Mouse (Mus musculus) CH12F3 (cell line): ENCODE measurements around the gene Cmtr2.

Source experiments
- in situ Hi-C: fragments of 300-500 bp; cut with MboI; formaldehyde crosslinking; loops from 2 replicates; pipeline ENCODE4 v1.14.3; 2020; ENCODE audit warnings: low sequenced_read_pairs

Cmtr2 gene

DNA sequence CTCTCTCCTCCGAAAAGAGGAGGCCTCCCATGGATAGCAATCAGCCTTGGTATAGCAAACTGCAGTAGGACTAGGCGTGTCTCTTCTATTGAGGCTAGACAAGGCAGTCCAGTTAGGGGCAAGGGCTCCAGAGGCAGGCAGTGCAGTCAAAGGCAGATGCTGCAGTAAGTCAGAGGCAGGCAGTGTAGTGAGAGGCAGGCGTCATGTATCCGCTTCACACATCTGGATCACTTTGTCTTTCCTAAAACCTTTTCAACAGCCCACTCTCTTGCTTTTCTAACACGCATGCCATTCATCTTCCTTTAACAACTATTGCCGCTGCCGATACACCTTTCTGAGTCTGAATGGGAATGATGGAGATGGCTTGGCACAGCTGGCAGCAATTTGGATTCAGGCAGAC, at the start of gene Cmtr2:
Gene Cmtr2, plus strand, starts transcription at position 301 of the 400 bp plus-strand sequence.
- in situ Hi-C loops, result no loop called here

DNA sequence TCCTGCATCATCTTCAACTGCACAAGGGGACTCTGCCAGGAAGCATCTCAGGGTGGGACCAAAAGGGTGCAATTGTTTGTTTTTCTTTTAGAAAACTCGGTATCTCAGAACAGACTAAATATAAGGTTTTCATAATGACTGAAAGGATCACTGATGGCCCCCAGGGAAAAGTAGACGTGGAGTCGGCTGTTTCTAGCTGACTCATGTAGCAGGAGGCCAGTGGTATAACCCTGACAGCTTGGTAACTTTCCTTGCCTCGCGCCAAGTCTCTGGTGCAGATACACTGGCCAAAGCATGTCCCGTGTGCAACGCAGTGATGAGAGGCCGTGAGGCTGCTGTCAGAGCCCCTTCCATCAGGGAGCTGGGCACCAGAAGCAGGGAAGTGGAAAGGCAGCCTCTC, 49.2 kb upstream of the Cmtr2 start:
- in situ Hi-C loops, result no loop called here

DNA sequence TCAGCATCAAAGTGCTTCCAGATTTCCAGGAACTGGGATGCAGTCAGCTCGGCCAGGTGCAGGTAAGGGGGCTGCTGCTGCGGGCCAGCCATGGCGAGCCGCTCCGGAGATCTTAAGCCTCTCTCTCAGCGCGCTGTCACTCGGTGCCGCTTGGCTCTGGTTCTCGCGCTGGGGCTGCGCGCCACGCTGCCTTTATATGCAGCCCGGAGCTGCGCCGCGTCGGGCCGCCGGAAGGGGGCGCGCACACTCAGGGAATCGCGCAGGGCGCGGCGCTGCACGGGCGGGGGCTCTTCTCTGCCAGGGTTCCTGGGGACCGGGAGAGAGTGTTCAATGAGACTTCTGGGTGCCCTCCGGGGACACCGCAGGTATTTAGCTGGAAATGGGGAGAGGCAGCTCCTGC, 47.4 kb upstream of the Cmtr2 start, which contains the start of gene Calb2:
Gene Calb2, minus strand, starts transcription at position 165 of the 400 bp plus-strand sequence.
- in situ Hi-C loops, result no loop called here

DNA sequence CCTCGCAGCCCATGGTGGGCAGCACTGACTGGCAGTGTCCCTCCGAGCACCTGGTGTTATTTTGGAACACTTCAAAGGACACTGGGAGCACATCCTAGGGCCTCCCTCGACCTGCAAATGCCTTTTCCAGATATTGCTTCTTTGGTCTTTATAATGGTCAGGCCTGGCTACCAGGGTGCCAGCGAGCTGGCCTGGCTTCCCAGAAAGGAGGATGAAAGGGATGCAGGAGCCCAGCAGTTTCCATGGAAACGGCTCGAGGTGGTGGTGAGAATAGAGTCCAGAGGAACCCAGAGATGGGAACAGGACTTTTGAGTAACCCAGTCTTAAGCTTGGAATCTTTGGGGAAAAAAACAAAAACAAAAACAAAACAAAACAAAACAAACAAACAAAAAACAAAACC, 43.3 kb upstream of the Cmtr2 start:
- in situ Hi-C loops, result no loop called here

DNA sequence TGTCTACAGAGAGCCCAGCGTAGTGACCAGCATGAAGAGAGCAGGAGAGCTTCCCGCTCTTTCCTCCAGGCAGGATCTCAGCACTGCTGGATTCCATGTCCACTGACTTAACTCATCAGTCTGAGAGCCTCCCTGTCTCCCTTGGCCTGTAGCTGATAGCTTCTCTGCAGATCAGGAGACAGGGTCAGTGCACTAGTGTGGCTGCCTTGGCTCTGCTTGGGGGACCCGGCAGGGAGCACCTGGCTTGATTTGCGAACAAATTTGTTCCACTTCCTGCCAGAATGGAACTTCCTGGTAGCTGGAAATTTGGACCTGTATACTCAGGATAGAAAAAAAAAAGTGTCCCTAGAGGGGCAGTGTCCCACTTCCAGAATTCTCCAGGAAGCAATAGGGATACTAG, 40.6 kb upstream of the Cmtr2 start:
- in situ Hi-C loops, result no loop called here

DNA sequence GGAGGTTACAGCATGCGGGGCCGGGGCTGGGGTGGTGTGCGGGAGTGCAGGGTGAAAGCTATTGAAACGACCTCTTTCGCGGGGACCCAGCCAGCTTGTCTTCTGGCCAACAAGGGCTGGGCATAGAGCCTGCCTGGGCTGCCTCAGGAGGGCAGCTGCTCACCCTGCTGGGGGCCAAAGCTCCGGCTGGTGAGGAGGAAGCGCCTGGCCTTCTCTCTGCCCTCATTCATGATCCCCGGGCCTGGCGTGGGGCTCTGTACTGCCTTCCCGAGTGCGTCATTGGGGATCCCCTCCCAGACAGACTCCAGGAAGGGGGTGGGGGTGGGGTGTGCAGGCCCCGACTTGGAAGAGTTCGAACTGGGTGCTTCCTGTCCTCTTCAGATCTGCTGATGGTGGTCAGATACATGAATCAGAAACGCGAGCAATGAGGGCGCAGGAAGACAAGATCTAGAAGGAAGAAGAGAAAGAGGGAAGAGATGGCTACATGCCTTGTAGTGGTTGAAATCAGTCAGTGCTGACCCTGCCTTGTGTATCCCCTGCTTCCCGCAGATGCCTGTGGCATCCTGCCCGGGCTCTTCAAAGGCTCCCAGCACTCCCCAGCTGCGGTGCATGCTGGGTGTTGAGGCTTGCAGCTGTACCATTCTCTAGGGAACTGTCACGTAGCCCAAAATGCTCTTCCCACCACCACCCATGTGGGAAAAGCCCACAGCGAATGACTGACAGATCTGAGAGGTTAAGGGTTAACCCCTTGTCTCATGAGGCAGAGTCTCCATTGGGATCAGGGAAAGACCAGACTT, 37.9 kb upstream of the Cmtr2 start:
- in situ Hi-C loops, result no loop called here

DNA sequence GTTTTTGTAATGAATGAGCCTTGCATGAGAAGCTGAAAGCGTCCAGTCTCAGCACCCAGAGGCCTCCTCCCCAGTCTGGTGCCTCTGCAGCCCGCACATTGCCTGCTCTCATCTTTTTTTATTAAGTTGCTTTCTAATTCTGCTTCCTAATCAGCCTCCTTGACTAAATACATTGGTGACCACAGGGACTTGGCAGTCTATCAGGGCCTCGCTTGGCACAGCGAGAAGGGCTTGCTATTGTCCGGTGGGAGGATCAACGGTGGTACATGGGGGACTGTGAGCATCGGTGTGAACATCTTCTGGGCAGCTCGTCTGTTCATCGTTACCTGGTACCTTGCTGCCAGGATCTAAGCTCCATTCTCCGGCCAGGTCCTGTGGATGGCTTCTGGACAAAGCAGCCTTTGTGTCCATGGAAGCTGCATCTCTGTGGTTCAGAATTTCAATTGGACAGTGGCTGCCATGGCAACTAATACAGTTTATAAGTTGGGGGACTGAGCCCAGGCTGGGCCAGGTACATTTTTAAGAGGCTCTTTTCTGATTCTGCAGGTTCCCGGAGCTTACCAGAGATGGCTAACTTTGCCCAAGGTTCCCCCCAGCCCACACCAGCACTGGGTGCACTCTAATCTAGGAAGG, 32.6 kb upstream of the Cmtr2 start:
- in situ Hi-C loops, result no loop called here

DNA sequence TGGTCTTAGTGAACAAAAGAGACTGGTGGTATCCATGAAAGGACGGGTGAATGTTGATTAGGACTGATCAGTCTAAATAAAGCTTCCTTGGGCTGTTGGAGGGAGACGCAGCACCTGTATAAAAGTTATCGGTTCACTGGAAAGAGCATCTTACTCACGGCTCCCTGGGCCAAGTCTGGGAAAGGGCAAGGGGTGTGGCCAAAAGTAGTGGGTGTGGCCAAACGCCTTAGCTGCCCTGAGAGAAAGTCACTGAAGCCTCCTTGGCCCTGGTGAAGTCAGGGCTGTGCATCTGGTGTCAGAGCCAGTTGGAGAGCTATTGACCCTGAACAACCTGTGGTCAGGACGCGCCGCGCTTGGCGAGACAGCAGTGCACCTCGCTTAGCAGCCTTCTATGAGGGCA, 31.7 kb upstream of the Cmtr2 start:
- in situ Hi-C loops, result no loop called here

DNA sequence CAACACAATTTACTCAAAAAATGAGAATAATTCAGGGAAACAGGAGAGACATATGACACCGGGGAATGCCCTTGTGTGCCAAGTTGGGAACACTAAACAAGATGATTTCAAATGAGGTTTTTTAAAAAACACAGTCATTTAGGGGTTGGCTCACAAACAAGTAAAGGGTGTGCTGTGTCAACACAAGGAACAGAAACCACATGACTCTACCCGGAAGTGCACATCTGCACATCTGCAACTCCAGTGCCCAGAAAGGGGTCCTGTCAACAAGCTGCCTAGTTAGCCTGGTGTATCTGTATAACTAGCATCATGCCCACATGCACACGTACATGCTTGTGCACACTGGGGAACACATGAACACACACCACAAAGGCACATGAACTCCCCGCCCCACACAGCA, 29.9 kb upstream of the Cmtr2 start:
- in situ Hi-C loops, result no loop called here

DNA sequence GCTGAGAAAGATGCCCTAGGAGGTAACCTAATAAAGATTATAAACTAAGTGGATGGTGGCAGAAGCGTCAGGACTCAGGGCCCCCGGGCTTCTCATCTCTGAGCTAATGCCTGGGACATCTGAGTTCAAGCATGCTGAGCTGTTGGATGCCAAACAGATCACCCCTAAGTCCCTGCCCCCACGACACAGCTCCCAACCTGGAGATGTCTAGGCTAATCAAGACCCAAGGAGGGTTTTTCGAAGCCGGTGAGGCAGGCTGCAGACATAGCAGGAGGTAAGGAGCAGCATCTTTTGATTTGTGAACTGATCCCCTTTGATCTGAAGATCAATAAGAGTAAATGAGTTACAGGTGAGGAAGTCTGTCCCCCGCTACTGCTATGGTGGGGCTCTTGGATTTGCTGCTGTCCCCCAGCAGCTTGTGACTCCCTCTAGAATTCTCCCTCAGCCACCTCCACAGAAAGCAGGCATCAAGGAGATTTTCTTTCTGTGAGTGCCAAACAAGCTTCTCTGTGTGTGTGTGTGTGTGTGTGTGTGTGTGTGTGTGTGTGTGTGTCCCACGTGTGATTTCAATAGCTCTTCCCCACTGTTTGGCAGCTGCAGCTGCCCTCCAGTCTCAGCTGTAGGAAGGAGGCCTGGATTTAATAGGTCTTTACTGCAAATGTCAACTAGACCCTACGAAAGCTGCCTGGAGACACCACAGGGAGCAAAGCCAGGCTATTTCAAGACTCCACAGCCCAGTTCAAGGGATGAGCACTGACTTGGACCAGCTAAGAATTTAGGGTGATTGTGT, 26.3 kb upstream of the Cmtr2 start:
- in situ Hi-C loops, result no loop called here

DNA sequence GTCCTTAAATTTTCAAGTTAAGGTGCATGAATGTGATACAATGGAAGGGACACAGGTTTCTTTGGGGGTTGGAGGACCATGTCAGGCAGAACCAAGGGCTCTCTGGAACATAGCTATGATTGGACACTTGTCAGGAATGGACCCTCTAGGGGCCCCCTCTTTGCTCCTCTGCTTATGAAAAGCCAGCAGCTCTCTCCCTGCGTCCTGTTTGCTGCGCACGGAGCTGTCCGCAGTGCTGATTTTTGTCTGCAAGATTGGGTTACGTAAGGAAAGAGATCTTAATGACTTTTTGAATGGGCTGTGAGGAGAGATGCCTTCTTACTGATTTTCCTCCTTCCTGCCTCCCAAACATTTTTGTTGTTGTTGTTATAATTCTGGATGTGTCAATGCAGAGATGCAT, 18.8 kb upstream of the Cmtr2 start:
- in situ Hi-C loops, result no loop called here

DNA sequence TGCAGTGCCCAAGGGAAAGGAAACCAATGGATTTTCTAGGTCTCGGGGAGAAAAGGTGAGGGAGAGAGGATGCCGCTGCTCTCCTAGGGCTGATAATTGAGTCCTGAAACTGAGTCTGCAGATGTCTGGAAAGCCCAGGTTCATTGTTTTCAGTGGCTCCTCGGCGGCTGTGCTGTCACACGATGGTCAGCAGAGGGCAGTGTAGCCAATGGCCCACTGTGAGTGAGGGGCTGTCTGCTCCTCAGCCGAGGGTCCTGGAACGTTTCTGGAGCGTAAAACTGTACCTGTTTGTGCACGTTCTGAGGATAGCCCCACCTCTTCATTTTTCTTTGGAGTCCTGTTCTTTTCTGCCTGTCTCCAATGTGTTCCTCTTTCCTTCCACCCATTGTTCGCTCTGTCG, 13.7 kb upstream of the Cmtr2 start:
- in situ Hi-C loops, result no loop called here

DNA sequence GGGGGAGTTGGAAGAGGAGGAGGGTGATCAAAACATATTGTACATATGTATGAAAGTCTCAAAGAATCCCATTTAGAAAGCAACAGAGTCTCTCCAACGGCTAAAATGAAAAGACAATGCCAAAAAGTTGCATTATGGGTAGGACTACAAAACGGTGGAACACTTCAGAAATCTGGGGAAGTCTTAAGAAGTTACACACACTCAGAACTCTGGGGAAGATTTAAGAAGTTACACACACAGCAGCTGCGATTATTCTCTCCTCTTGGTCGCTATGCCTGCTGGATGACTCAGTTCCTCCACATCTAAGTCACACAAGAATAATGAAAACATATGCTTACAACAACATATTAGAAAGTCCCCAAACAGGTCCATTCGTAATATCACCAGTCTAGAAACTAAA, 788 bp downstream of the Cmtr2 start:
- in situ Hi-C loops, result no loop called here

DNA sequence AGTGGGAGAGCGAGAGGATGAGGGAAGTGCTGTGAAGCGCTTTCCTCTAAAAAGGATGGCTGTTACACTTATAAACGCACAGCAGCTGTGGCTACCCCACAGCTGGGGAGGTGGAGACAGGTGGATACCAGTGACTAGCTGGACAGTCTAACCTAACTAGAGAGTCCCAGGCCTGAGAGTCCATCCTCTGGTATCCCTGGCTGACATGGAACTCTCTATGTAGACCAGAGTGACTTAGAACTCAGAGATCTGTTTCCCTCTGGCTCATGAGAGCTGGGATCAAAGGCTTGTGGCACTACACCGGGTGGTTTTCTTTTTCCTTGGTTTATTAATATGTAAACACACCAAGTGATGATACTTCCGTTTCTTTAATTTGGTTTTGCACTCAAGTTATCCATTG, 1.7 kb downstream of the Cmtr2 start:
- in situ Hi-C loops, result no loop called here

DNA sequence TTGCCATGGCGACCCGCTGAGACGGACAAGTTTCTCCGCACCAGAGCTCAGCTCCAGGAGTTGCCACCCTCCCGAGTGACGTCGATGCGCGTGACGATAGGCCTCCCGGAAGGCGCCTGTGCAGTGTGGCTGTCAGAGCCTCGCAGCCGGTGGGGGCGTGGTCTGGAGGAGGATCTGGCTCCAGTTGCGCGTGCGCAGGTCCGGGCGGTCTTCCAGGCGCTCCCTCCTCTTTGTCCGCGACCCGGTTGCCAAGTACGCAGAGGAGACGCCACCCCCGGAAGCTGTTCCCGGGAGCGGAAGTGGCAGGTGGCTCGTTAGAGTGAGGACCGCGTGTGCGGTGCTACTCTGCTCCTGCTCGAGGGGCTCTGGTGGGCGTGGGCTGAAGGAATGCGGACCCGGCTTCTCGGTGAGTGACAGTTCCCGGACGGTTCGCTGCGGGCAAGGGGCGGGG, 2.2 kb downstream of the Cmtr2 start:
- in situ Hi-C loops, result no loop called here

DNA sequence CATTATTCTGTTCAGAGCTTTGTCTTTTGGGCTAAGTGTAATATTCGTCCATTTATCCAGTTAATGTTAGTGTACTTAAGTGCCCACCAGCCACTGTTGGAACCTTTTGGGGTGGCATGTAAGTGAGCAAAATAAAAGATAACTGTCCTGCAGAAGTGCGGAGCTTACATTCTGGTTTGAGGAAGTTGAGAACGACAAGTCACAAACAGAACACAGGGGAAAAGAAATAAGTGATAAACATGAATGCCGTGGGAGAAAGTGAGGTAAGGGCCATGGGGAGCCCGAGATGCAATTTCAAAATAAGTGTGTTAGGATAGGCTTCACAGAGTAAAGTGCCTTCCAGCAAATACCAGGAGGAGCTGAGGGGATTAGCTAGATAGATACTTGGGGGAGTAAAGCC, 3.0 kb downstream of the Cmtr2 start:
- in situ Hi-C loops, result no loop called here

DNA sequence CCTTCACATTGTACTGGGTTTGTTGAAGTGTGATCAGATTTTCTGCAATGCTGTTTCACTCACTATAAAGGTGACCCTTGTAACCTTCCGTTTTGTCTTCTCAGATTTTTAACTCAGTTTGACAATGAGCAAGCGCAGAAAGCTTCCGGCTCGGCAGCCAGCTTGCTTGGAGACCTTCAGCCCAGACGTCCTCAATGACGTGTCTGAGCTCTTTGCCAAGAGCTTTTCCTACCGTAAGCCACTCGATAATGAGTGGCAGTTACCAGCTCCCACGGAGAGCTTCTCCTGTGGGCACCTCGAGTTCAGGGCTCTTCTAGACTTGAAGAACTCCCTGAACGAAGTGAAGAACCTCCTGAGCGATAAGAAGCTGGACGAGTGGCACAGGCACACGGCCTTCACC, 5.5 kb downstream of the Cmtr2 start:
- in situ Hi-C loops, result no loop called here

DNA sequence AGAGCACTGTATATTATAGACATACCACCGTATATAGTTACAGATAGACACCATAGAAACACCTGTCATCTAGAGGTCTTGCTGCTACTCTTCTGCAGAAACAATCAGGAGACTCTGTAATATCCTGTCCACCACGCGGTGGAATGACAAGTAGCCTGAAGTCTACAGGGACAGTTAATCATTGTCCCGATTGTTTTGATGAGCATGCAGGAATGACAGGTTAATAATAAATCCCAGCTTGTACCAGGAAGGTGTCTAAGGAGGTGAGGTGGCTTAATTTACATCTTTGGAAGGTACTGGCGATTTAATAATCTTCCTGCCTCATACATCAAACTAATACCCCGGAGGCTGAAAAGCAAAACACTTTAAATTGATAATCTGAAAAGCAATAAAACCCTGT, 15.3 kb downstream of the Cmtr2 start:
- in situ Hi-C loops, result no loop called here

DNA sequence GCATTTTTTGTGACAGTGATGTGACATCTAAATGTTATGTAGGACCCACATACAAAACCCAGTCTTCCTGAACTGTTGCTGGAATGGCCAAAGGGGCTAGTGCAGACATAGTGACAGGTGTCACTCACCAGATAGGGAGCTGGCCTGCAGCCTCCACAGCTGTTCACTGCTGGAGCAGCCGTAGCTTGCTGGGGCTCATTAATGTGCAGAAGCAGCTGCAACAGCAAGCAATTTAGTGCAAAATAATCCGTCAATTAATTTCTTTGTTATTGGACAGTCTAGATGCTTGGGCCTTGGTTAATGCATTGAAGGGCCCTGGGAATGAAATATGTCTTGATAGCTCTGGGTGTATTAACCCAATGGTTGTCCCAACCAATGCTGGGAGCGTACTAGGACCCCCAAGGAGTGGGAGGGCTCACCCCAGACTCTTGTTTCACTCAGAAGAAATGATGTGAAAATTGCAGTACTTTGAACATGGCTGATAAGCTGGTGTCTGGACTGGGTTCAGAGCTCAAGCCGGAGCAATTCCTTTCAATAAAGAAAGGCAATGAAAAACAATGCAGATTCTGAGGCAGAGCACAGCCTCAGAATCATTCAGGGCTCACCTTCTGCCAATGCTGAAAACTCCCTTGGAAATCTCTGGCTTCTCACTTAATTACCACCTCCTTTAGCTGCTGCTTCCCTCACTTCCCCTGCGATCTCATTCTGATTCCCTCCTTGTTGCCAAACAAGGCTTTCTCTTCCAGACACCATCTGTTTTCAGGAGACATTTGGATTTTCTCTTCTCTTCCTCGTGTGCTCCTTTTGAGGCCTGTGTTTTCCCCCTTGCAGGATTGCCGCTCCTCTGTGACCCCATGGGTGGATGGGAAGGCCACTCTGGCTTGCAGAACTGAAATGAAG, 27.1 kb downstream of the Cmtr2 start:
- in situ Hi-C loops, result no loop called here

DNA sequence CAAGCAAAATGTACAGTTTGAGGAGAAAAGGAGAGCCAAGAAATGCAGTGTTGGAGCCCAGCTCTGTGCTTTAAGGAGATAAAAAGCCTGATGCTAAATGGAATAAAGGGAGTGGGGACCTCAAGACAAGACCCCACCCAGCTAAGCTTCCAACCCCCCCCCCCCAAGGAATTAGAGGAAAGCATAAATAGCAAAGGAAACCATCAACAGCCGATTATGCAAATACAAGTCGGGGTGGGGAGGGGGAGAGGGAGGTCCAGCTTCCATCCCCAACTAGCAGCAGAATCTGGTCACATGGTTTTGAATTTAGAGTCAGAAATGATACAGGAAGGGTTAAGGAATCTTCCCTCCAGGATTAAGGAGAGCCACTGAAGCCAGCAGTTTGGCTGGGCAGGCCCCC, 29.1 kb downstream of the Cmtr2 start:
- in situ Hi-C loops, result no loop called here

DNA sequence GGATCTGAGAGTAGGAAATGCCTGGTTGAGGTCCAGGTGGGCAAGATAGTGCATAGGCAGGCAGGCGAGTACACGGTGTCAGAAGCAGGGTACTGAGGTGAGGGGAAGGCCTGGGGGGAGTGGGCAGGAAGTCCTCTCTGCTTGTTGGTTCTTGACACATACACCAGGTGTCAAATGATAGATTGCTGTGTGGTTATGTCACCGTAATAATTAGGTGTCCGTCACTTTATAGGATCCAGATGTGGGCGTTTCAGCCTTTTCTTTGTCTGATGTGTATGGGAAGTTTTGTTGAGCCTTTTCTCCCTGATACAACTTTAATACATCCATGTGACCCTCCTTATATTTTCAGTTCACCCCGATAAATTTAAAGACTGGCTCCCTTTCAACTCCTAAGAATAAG, 31.8 kb downstream of the Cmtr2 start:
- in situ Hi-C loops, result no loop called here
